Mouse (Mus musculus): ENCODE results near the gene Col3a1.

The Col3a1 gene

GRCm38 (mm10) chr1:45311388-45311787 lies at the start of gene Col3a1:
TSS of gene Col3a1 (plus strand) at chr1:45311538.
- no peak for DNase-seq (ENCODE audit: low read depth, low spot score)

GRCm38 (mm10) chr1:45269421-45269820 lies 41.9 kb upstream of the Col3a1 start:
- DNase-seq (ENCODE audit: low read depth, low spot score): no peak

GRCm38 (mm10) chr1:45276006-45276539 lies 35.3 kb upstream of the Col3a1 start:
- DNase-seq (ENCODE audit: low read depth, low spot score): no peak

GRCm38 (mm10) chr1:45287954-45288353 lies 23.4 kb upstream of the Col3a1 start:
- DNase-seq (ENCODE audit: low read depth, low spot score): no peak

GRCm38 (mm10) chr1:45290037-45290436 lies 21.3 kb upstream of the Col3a1 start:
- no peak for DNase-seq (ENCODE audit: low read depth, low spot score)

- DNase-seq (ENCODE audit: low read depth, low spot score): no peak
These were observed 11.8 kb upstream of the Col3a1 start for GRCm38 (mm10) chr1:45299394-45300119.

- DNase-seq (ENCODE audit: low read depth, low spot score): no peak
These were observed 7.1 kb upstream of the Col3a1 start for GRCm38 (mm10) chr1:45304273-45304672.

GRCm38 (mm10) chr1:45309015-45309414 lies 2.3 kb upstream of the Col3a1 start:
- DNase-seq (ENCODE audit: low read depth, low spot score): no peak

GRCm38 (mm10) chr1:45311962-45312361 lies 624 bp downstream of the Col3a1 start:
- DNase-seq (ENCODE audit: low read depth, low spot score): no peak

GRCm38 (mm10) chr1:45312870-45313269 lies 1.5 kb downstream of the Col3a1 start:
- no peak for DNase-seq (ENCODE audit: low read depth, low spot score)

- no peak for DNase-seq (ENCODE audit: low read depth, low spot score)
These were observed 2.5 kb downstream of the Col3a1 start for GRCm38 (mm10) chr1:45313696-45314295.

GRCm38 (mm10) chr1:45315767-45316528 lies 4.6 kb downstream of the Col3a1 start:
- no peak for DNase-seq (ENCODE audit: low read depth, low spot score)

- DNase-seq (ENCODE audit: low read depth, low spot score): no peak
These were observed 6.9 kb downstream of the Col3a1 start for GRCm38 (mm10) chr1:45318241-45318640.

- no peak for DNase-seq (ENCODE audit: low read depth, low spot score)
These were observed 9.5 kb downstream of the Col3a1 start for GRCm38 (mm10) chr1:45320861-45321260.

GRCm38 (mm10) chr1:45329149-45329548 lies 17.8 kb downstream of the Col3a1 start:
- DNase-seq (ENCODE audit: low read depth, low spot score): no peak

- no peak for DNase-seq (ENCODE audit: low read depth, low spot score)
These were observed 44.6 kb downstream of the Col3a1 start for GRCm38 (mm10) chr1:45355944-45356343.

- no peak for DNase-seq (ENCODE audit: low read depth, low spot score)
These were observed 46.7 kb downstream of the Col3a1 start for GRCm38 (mm10) chr1:45358020-45358419.

- DNase-seq (ENCODE audit: low read depth, low spot score): no peak
These were observed 47.8 kb downstream of the Col3a1 start for GRCm38 (mm10) chr1:45359147-45359546.

GRCm38 (mm10) chr1:45359673-45360072 lies 48.3 kb downstream of the Col3a1 start:
- no peak for DNase-seq (ENCODE audit: low read depth, low spot score)

- DNase-seq (ENCODE audit: low read depth, low spot score): no peak
These were observed 51.9 kb downstream of the Col3a1 start for GRCm38 (mm10) chr1:45363274-45363673.

- DNase-seq (ENCODE audit: low read depth, low spot score): no peak
These were observed 54.1 kb downstream of the Col3a1 start for GRCm38 (mm10) chr1:45365427-45365826.

GRCm38 (mm10) chr1:45379992-45380690 lies 68.8 kb downstream of the Col3a1 start:
- DNase-seq (ENCODE audit: low read depth, low spot score): no peak

Measured in CD4-positive helper T cell, adult 2 months (primary cell).